Mouse (Mus musculus) testis, adult 2 months (tissue): ENCODE results near the gene Aamp. TPM values are rescaled to one million over a fixed set of nuclear protein-coding genes. Genes with fewer than 3 reads are reported as not detected.
"Not testable (repeated sequence)": the region's sequence is repeated elsewhere in the genome, so short reads cannot be mapped to it uniquely, and the experiment has no call there.

ENCODE experiments used
- H3K27ac ChIP-seq: fragments of 200-500 bp; 2 replicates; pipeline ENCODE4 v1.5.1; 2012; ENCODE audit warnings: low read depth, low read length; ENCODE audit not compliant: control insufficient read depth, insufficient read depth
- H3K27me3 ChIP-seq: fragments of 200-500 bp; 2 replicates; pipeline ENCODE4 v1.6.1; 2012; ENCODE audit warnings: mild to moderate bottlenecking, low read length, moderate library complexity; ENCODE audit not compliant: control insufficient read depth, insufficient read depth
- H3K36me3 ChIP-seq: fragments of 200-500 bp; 2 replicates; pipeline ENCODE4 v1.6.1; 2012; ENCODE audit warnings: mild to moderate bottlenecking, low read length; ENCODE audit not compliant: control insufficient read depth, insufficient read depth
- H3K4me1 ChIP-seq: fragments of 200-500 bp; 2 replicates; pipeline ENCODE4 v1.6.1; 2012; ENCODE audit warnings: low read length; ENCODE audit not compliant: control insufficient read depth, insufficient read depth
- H3K4me3 ChIP-seq: fragments of 200-500 bp; 2 replicates; pipeline ENCODE4 v1.5.1; 2012; ENCODE audit warnings: low read depth, mild to moderate bottlenecking, low read length, moderate library complexity, mixed read lengths; ENCODE audit not compliant: control insufficient read depth
- CTCF ChIP-seq: fragments of 200-500 bp; IDR thresholded peaks from 2 replicates; pipeline ENCODE4 v1.5.1; 2012; ENCODE audit warnings: low read depth, mild to moderate bottlenecking, inconsistent platforms, low read length, moderate library complexity; ENCODE audit not compliant: control insufficient read depth, insufficient read depth, insufficient replicate concordance
- POLR2A ChIP-seq: fragments of 200-500 bp; IDR thresholded peaks from 2 replicates; pipeline ENCODE4 v1.6.1; 2012; ENCODE audit warnings: low read depth, mild to moderate bottlenecking, inconsistent platforms, low read length, moderate library complexity; ENCODE audit not compliant: control insufficient read depth
- polyA plus RNA-seq: library from polyadenylated mRNA; depleted of rRNA; stranded (reverse); fragments of >200 nt; gene quantifications from 2 replicates; pipeline ENCODE4 v1.2.3, GENCODE M21; 2012; rRNA removed

Gene Aamp
- 1,529 and 1,552 TPM in 2 replicates for polyA plus RNA-seq

DNA sequence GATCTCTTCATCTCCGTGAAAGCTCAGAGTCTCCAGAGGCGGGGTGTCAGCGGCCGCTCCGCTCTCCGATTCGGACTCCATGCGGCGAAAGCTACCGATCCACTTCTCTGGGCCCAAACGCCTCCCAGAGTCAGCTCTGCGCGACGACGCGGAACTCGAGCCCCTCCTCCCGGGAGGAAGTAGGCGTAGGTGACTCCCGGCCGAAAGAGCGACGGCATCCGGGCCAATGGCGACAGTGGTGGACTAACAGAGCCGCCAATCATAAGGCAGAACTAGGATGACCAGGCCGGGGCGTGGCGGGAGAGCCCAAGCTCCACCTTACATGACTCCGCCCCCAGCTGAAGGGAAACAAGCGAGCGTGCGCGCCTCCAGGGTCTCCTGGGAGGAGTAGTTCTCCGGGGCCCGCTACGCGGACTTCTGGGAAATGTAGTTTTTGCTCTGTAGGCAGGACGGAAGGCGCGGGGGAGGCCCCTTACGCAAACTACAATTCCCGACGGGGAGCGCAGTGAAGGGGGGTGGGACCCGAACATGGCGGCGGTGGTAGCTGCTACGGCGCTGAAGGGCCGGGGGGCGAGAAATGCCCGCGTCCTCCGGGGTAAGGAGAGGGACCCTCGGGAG lies at the start of gene Aamp, which contains the start of gene Pnkd:
Gene Aamp (minus strand): TSS at position 196 of the 618 bp plus-strand sequence.
Gene Pnkd (plus strand): TSS at position 388 of the 618 bp plus-strand sequence.
- Histone ChIP-seq H3K27ac (peak within 1 kb of the TSS; percentile 92), H3K27me3 (no peaks in the 10 kb centered on the region), H3K36me3 (peaks cover 14% of the 10 kb centered on the region), H3K4me1 (peaks cover 8% of the 10 kb centered on the region), H3K4me3 (peak within 1 kb of the TSS; percentile 96)
- TF ChIP-seq POLR2A, result peak; percentile 77
- TF ChIP-seq CTCF, result peak; percentile 4; the same call in 1 of the 2 replicates

- Histone ChIP-seq H3K4me3 (peak overlapping the region; percentile 90), H3K27me3 (no peaks in the 10 kb centered on the region), H3K27ac (peak overlapping the region; percentile 79), H3K4me1 (peaks cover 13% of the 10 kb centered on the region), H3K36me3 (no peaks in the 10 kb centered on the region)
- TF ChIP-seq POLR2A (no peak), CTCF (no peak)
Measured at GRCm38 (mm10) chr1:74332930-74333329, 48.4 kb upstream of the Aamp start.

- Histone ChIP-seq H3K4me1 (peaks cover 11% of the 10 kb centered on the region), H3K36me3 (no peaks in the 10 kb centered on the region), H3K27me3 (no peaks in the 10 kb centered on the region), H3K27ac (peak overlapping the region; percentile 79), H3K4me3 (peak overlapping the region; percentile 90)
- peak; percentile 67 for TF ChIP-seq POLR2A
- TF ChIP-seq CTCF, result no peak; the same call in 1 of the 2 replicates
Measured at GRCm38 (mm10) chr1:74332241-74332763, 47.8 kb upstream of the Aamp start.

GRCm38 (mm10) chr1:74331046-74331681 lies 46.6 kb upstream of the Aamp start:
- Histone ChIP-seq H3K36me3 (no peaks in the 10 kb centered on the region), H3K27ac (peak overlapping the region; percentile 2; the same call in 1 of the 2 replicates), H3K27me3 (no peaks in the 10 kb centered on the region), H3K4me3 (no peak overlapping the region), H3K4me1 (peaks cover 9% of the 10 kb centered on the region)
- TF ChIP-seq CTCF, result no peak
- no peak for TF ChIP-seq POLR2A

- TF ChIP-seq CTCF (no peak), POLR2A (no peak)
- no peaks in the 10 kb centered on the region for H3K27me3 ChIP-seq
- no peaks in the 10 kb centered on the region for H3K36me3 ChIP-seq
- no peak overlapping the region for H3K27ac ChIP-seq
- no peak overlapping the region for H3K4me3 ChIP-seq
- peaks cover 7% of the 10 kb centered on the region for H3K4me1 ChIP-seq
Measured at GRCm38 (mm10) chr1:74329899-74330431, 45.4 kb upstream of the Aamp start.

DNA sequence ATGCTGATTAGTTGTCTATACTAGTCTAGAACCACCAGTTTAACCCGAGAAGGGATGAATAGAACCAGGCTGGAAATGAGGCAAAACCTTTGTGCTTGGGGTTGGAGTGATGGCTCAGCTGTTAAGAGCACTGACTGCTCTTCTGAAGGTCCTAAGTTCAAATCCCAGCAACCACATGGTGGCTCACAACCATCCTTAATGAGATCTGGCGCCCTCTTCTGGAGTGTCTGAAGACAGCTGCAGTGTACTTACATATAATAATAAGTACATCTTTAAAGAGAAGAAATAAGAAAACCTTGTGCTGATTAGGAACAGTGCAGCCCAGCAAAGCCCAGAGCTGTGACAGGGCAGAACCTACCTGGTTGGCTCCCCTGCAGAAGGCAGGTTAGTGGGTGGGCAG lies 42.4 kb upstream of the Aamp start:
- not testable (repeated sequence) for H3K27me3 ChIP-seq, H3K4me3 ChIP-seq, H3K4me1 ChIP-seq, H3K27ac ChIP-seq, H3K36me3 ChIP-seq

DNA sequence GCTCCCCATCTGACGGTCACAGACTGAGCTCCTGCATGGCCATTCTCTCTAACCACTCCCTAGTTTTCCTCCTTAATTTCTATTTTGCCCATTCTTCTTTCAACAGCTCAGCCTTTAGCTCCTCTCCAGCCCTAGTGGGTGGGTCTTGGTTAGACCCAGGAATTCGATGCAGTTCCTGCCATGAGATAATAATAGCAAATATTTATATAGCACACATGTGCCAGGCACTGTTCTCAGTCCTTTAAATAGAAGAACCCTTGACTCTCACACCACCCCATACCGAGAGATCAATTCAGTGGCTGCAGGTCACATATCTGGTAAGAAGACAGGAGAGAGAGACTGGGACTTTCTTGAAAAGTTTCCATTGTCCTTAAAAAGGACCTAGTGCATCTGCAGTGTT lies 36.9 kb upstream of the Aamp start:
- Histone ChIP-seq H3K27ac (no peak overlapping the region), H3K4me1 (no peaks in the 10 kb centered on the region), H3K4me3 (no peak overlapping the region), H3K36me3 (no peaks in the 10 kb centered on the region), H3K27me3 (no peaks in the 10 kb centered on the region)
- TF ChIP-seq CTCF, result no peak
- TF ChIP-seq POLR2A, result no peak

GRCm38 (mm10) chr1:74318711-74319110 lies 34.2 kb upstream of the Aamp start:
- Histone ChIP-seq H3K27ac (no peak overlapping the region), H3K4me3 (no peak overlapping the region), H3K36me3 (no peaks in the 10 kb centered on the region), H3K27me3 (no peaks in the 10 kb centered on the region), H3K4me1 (no peaks in the 10 kb centered on the region)
- TF ChIP-seq POLR2A (no peak), CTCF (no peak)
